Mouse (Mus musculus) limb, embryonic 10.5 days (tissue): ENCODE measurements at regions not wholly inside any gene's neighbourhood (a gene's known extent, or its start where the extent isn't known, plus 50 kb on each side); places are given as distances from the start of the nearest gene placed in this dataset.
"Not testable (repeated sequence)": the region's sequence is repeated elsewhere in the genome, so short reads cannot be mapped to it uniquely, and the experiment has no call there.

Experiments used
- DNase-seq: peaks from one replicate; pipeline ENCODE4 v3.0.0-alpha.2; 2017; ENCODE audit warnings: low spot score
- H3K27ac ChIP-seq: fragments of 300-500 bp; sonication (generic); 2 replicates; pipeline ENCODE4 v1.5.1; 2016; ENCODE audit warnings: mild to moderate bottlenecking
- H3K27me3 ChIP-seq: fragments of 300-500 bp; sonication (generic); 2 replicates; pipeline ENCODE4 v1.6.1; 2016; ENCODE audit warnings: low read depth, mild to moderate bottlenecking; ENCODE audit not compliant: poor library complexity, severe bottlenecking
- H3K36me3 ChIP-seq: fragments of 300-500 bp; sonication (generic); 2 replicates; pipeline ENCODE4 v1.6.1; 2016; ENCODE audit warnings: mild to moderate bottlenecking, moderate library complexity
- H3K4me1 ChIP-seq: fragments of 300-500 bp; sonication (generic); 2 replicates; pipeline ENCODE4 v1.6.1; 2016
- H3K4me3 ChIP-seq: fragments of 300-500 bp; sonication (generic); 2 replicates; pipeline ENCODE4 v1.5.1; 2016; ENCODE audit warnings: mild to moderate bottlenecking, moderate library complexity
- H3K9me3 ChIP-seq: fragments of 300-500 bp; sonication (generic); replicated peaks from 2 replicates; pipeline ENCODE4 v1.6.1; 2016; ENCODE audit warnings: mild to moderate bottlenecking
- WGBS: fragments of 180-500 bp; shearing (Covaris S2); methylation state at CpG from one replicate; pipeline ENCODE4 v1.1.7; 2016; 5-methylcytosine and 5-hydroxymethylcytosine counted together

GRCm38 (mm10) chr17:85857705-85858472, 169.8 kb upstream of the Six2 start:
- Histone ChIP-seq H3K27me3 (peaks cover 22% of the 10 kb centered on the region), H3K9me3 (no peaks in the 10 kb centered on the region), H3K27ac (peak overlapping the region; percentile 56; the same call in 1 of the 2 replicates), H3K36me3 (no peaks in the 10 kb centered on the region), H3K4me1 (peaks cover 41% of the 10 kb centered on the region), H3K4me3 (no peak overlapping the region)
- 50% methylated on average over 22 of the region's 22 CpGs for WGBS
- DNase-seq: no peak

GRCm38 (mm10) chr17:85856894-85857293, 168.8 kb upstream of the Six2 start:
- not testable (repeated sequence) for H3K36me3 ChIP-seq, H3K27ac ChIP-seq, H3K9me3 ChIP-seq, H3K4me3 ChIP-seq, DNase-seq
- peaks cover 43% of the 10 kb centered on the region for H3K4me1 ChIP-seq
- 6% methylated on average over 4 of the region's 5 CpGs for WGBS
- peaks cover 19% of the 10 kb centered on the region for H3K27me3 ChIP-seq

GRCm38 (mm10) chr17:85853156-85853555, 165.1 kb upstream of the Six2 start:
- WGBS: 89% methylated on average over 5 of the region's 5 CpGs
- DNase-seq: no peak
- Histone ChIP-seq H3K36me3 (no peaks in the 10 kb centered on the region), H3K27ac (no peak overlapping the region), H3K4me1 (peaks cover 23% of the 10 kb centered on the region), H3K9me3 (no peaks in the 10 kb centered on the region), H3K27me3 (peaks cover 14% of the 10 kb centered on the region), H3K4me3 (no peak overlapping the region)

- no peaks in the 10 kb centered on the region for H3K9me3 ChIP-seq
- WGBS: 88% methylated on average over 3 of the region's 3 CpGs
- H3K4me3 ChIP-seq: no peak overlapping the region
- no peak for DNase-seq
- H3K27me3 ChIP-seq: peaks cover 22% of the 10 kb centered on the region
- H3K4me1 ChIP-seq: peaks cover 38% of the 10 kb centered on the region
- no peak overlapping the region for H3K27ac ChIP-seq
- H3K36me3 ChIP-seq: no peaks in the 10 kb centered on the region
Observed at GRCm38 (mm10) chr17:85848526-85848925, 160.5 kb upstream of the Six2 start.

- H3K4me1 ChIP-seq: peaks cover 38% of the 10 kb centered on the region
- H3K27me3 ChIP-seq: peaks cover 22% of the 10 kb centered on the region
- H3K4me3 ChIP-seq: peak overlapping the region; percentile 12; the same call in 1 of the 2 replicates
- H3K27ac ChIP-seq: peak overlapping the region; percentile 65
- DNase-seq: peak; percentile 76
- no peaks in the 10 kb centered on the region for H3K36me3 ChIP-seq
- 17% methylated on average over 7 of the region's 7 CpGs for WGBS
- no peaks in the 10 kb centered on the region for H3K9me3 ChIP-seq
Observed at GRCm38 (mm10) chr17:85847756-85848155, 159.7 kb upstream of the Six2 start.

- whole genome bisulfite sequencing: 69% methylated on average over 6 of the region's 6 CpGs
- DNase-seq: no peak
- H3K36me3 ChIP-seq: no peaks in the 10 kb centered on the region
- no peak overlapping the region for H3K4me3 ChIP-seq
- H3K27me3 ChIP-seq: peaks cover 16% of the 10 kb centered on the region
- 0 out of 2 replicates have a peak overlapping the region, but pooled peaks have one; percentile 15 for H3K27ac ChIP-seq
- peaks cover 36% of the 10 kb centered on the region for H3K4me1 ChIP-seq
- H3K9me3 ChIP-seq: no peaks in the 10 kb centered on the region
Observed at GRCm38 (mm10) chr17:85845059-85845458, 157.0 kb upstream of the Six2 start.

GRCm38 (mm10) chr17:85844486-85844885, 156.4 kb upstream of the Six2 start:
- Histone ChIP-seq H3K36me3 (no peaks in the 10 kb centered on the region), H3K4me1 (peaks cover 36% of the 10 kb centered on the region), H3K27me3 (peaks cover 16% of the 10 kb centered on the region), H3K9me3 (no peaks in the 10 kb centered on the region), H3K4me3 (no peak overlapping the region), H3K27ac (no peak overlapping the region)
- DNase-seq: no peak
- 92% methylated on average over 13 of the region's 13 CpGs for WGBS

- H3K9me3 ChIP-seq: no peaks in the 10 kb centered on the region
- peaks cover 5% of the 10 kb centered on the region for H3K27me3 ChIP-seq
- H3K36me3 ChIP-seq: no peaks in the 10 kb centered on the region
- peak; percentile 61 for DNase-seq
- H3K27ac ChIP-seq: peak overlapping the region; percentile 73
- 58% methylated on average over 19 of the region's 19 CpGs for WGBS
- peaks cover 33% of the 10 kb centered on the region for H3K4me1 ChIP-seq
- peak overlapping the region; percentile 29; the same call in 1 of the 2 replicates for H3K4me3 ChIP-seq
Observed at GRCm38 (mm10) chr17:85823036-85823435, 135.0 kb upstream of the Six2 start.

- Histone ChIP-seq H3K27me3 (peaks cover 5% of the 10 kb centered on the region), H3K4me1 (peaks cover 40% of the 10 kb centered on the region), H3K36me3 (no peaks in the 10 kb centered on the region), H3K9me3 (no peaks in the 10 kb centered on the region), H3K27ac (0 out of 2 replicates have a peak overlapping the region, but pooled peaks have one; percentile 14), H3K4me3 (no peak overlapping the region)
- 86% methylated on average over 4 of the region's 4 CpGs for WGBS
- DNase-seq: no peak
Observed at GRCm38 (mm10) chr17:85821861-85822260, 133.8 kb upstream of the Six2 start.

GRCm38 (mm10) chr17:85818098-85818855, 130.2 kb upstream of the Six2 start:
- Histone ChIP-seq H3K36me3 (no peaks in the 10 kb centered on the region), H3K27ac (peak overlapping the region; percentile 33; the same call in 1 of the 2 replicates), H3K4me1 (peaks cover 26% of the 10 kb centered on the region), H3K27me3 (peaks cover 13% of the 10 kb centered on the region), H3K4me3 (no peak overlapping the region), H3K9me3 (no peaks in the 10 kb centered on the region)
- DNase-seq: no peak
- WGBS: 76% methylated on average over 17 of the region's 17 CpGs

GRCm38 (mm10) chr17:85816521-85816920, 128.4 kb upstream of the Six2 start:
- 96% methylated on average over 8 of the region's 8 CpGs for WGBS
- peaks cover 13% of the 10 kb centered on the region for H3K4me1 ChIP-seq
- H3K27me3 ChIP-seq: peaks cover 10% of the 10 kb centered on the region
- H3K36me3 ChIP-seq: no peaks in the 10 kb centered on the region
- no peak overlapping the region for H3K27ac ChIP-seq
- no peak overlapping the region for H3K4me3 ChIP-seq
- no peaks in the 10 kb centered on the region for H3K9me3 ChIP-seq
- no peak for DNase-seq

GRCm38 (mm10) chr17:85816056-85816455, 128.0 kb upstream of the Six2 start:
- Histone ChIP-seq H3K27me3 (peaks cover 10% of the 10 kb centered on the region), H3K4me3 (no peak overlapping the region), H3K36me3 (no peaks in the 10 kb centered on the region), H3K9me3 (no peaks in the 10 kb centered on the region), H3K4me1 (peaks cover 13% of the 10 kb centered on the region), H3K27ac (no peak overlapping the region)
- DNase-seq: no peak
- WGBS: 94% methylated on average over 8 of the region's 8 CpGs

GRCm38 (mm10) chr17:85808580-85808979, 120.5 kb upstream of the Six2 start:
- no peak for DNase-seq
- Histone ChIP-seq H3K4me3 (no peak overlapping the region), H3K27ac (no peak overlapping the region), H3K9me3 (no peaks in the 10 kb centered on the region), H3K4me1 (peaks cover 4% of the 10 kb centered on the region; the same call in 1 of the 2 replicates), H3K36me3 (no peaks in the 10 kb centered on the region), H3K27me3 (peaks cover 62% of the 10 kb centered on the region)
- 87% methylated on average over 5 of the region's 5 CpGs for WGBS
